Mouse (Mus musculus): ENCODE results near the gene Morn1. TPM values are rescaled to one million over a fixed set of nuclear protein-coding genes. Genes with fewer than 3 reads are reported as not detected.

Morn1 gene
- polyA plus RNA-seq, 1 experiment from 2014 or later, result 4.7 TPM

Other genes starting within 250 kb of the Morn1 start
- 0.22 and 0.45 TPM in 2 replicates for gene Ttc34, start 249.1 kb upstream of the Morn1 start, polyA plus RNA-seq (2014; fragmentation: Nextera tagmentation; extraction: Ambion mirVana)
- gene Mmel1, start 217.0 kb upstream of the Morn1 start, polyA plus RNA-seq (2014; fragmentation: Nextera tagmentation; extraction: Ambion mirVana), result 0.32 and 0.45 TPM in 2 replicates
- 50.3 and 52.1 TPM in 2 replicates for gene Fam213b, start 187.4 kb upstream of the Morn1 start, polyA plus RNA-seq (2014; fragmentation: Nextera tagmentation; extraction: Ambion mirVana)
- gene Tnfrsf14, start 158.0 kb upstream of the Morn1 start, polyA plus RNA-seq (2014; fragmentation: Nextera tagmentation; extraction: Ambion mirVana), result 0.98 and 1.3 TPM in 2 replicates
- gene Hes5, start 125.7 kb upstream of the Morn1 start, polyA plus RNA-seq (2014; fragmentation: Nextera tagmentation; extraction: Ambion mirVana), result 2.1 and 2.8 TPM in 2 replicates
- gene Pank4, start 122.5 kb upstream of the Morn1 start, polyA plus RNA-seq (2014; fragmentation: Nextera tagmentation; extraction: Ambion mirVana), result 34.5 and 38.8 TPM in 2 replicates
- 9.8 and 11.2 TPM in 2 replicates for gene Plch2, start 29.8 kb upstream of the Morn1 start, polyA plus RNA-seq (2014; fragmentation: Nextera tagmentation; extraction: Ambion mirVana)
- gene Pex10, start 19.6 kb upstream of the Morn1 start, polyA plus RNA-seq (2014; fragmentation: Nextera tagmentation; extraction: Ambion mirVana), result 5.8 and 7.3 TPM in 2 replicates
- gene Rer1, start 195 bp upstream of the Morn1 start, polyA plus RNA-seq (2014; fragmentation: Nextera tagmentation; extraction: Ambion mirVana), result 180 and 187 TPM in 2 replicates
- 34.1 and 34.9 TPM in 2 replicates for gene Ski, start 136.0 kb downstream of the Morn1 start, polyA plus RNA-seq (2014; fragmentation: Nextera tagmentation; extraction: Ambion mirVana)
- gene Faap20, start 163.2 kb downstream of the Morn1 start, polyA plus RNA-seq (2014; fragmentation: Nextera tagmentation; extraction: Ambion mirVana), result 66.1 and 68.5 TPM in 2 replicates